Mouse (Mus musculus) cerebellum, postnatal 25 days (tissue): Measurements from ENCODE around the gene Cog8.
"Not testable (repeated sequence)": the region's sequence is repeated elsewhere in the genome, so short reads cannot be mapped to it uniquely, and the experiment has no call there.

Source experiments
- DNase-seq, 2 experiments: peaks; one replicate each; pipeline ENCODE4 v3.0.0; 2021; ENCODE audit warnings: mixed read lengths in 2 of 2

The Cog8 gene

GRCm38 (mm10) chr8:107040632-107041031, 15.9 kb downstream of the Cog8 start:
- no peak for DNase-seq

GRCm38 (mm10) chr8:107036626-107037025, 19.9 kb downstream of the Cog8 start:
- DNase-seq, result peak in 1 of 2 experiments; percentile 41

GRCm38 (mm10) chr8:107035641-107036040, 20.8 kb downstream of the Cog8 start:
- DNase-seq, result no peak

- DNase-seq, result not testable (repeated sequence)
Measured at GRCm38 (mm10) chr8:107033609-107034008, 22.9 kb downstream of the Cog8 start.

- DNase-seq, result no peak
Measured at GRCm38 (mm10) chr8:107031577-107032090, 24.9 kb downstream of the Cog8 start.

DNA sequence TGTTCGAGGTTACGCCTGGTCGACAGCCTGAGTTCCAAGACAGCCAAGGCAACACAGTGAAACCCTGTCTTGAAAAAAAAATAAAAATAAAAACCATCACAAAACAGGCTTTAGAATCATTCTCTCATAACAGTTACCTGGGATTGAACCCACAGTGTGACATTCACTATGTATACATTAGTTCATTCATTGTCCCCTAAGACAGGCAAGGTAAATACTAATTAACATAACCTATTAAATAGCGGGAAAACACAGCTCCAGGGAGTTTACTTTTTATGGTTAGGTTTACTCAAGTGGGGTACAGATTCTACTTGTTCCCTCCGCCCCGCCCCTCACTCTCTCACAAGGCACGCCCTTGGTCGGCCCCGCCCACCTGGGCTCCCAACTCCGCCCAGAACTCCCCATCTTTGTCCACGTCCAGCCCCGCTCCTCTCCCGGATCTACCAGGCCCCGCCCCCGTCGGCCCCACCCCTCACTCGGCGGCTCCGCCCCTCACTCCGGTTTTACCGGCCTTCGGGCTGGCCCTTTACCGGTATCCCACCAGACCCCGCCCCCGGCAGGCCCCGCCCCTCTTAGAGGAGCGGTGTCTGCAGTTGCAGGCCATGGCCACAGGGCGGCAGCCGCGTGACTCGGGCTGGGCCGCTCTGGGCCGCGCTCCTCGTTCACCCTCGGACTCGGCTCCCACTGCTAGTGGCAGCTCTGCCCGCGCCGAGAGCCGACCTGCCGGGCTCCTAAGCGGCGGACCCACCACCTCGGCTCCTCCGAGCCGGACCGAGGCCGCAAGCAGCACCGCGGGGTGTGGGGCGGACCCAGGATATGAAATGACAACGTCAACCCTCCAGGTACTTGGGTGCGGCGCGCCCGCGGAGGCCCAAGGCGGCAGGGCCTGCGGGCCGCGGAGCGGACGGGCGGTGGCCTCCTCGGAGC, 25.6 kb downstream of the Cog8 start, which contains the start of gene Vps4a:
TSS of gene Vps4a (plus strand) at position 573 of the 927 bp plus-strand sequence.
- peak; percentile 98 for DNase-seq

GRCm38 (mm10) chr8:107030058-107030457, 26.4 kb downstream of the Cog8 start:
- DNase-seq, result no peak

DNA sequence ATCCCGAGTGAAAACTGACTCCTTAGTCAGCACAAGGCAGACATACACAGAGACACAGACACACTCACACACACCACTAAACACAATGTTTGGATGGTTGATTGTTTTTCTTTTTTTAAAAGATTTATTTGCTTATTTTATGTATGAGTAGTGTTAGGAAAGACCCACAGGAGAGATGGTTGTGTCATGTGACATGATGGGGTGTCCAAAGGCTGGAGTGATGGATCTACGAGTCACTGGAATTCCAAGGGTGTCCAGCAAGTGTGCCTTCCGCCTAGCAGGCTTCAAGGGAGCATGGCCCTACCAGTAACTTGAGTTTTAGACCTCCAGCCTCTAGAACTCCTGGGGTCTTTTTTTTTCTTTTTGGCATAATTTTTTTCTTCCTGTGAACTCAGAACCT, 27.2 kb downstream of the Cog8 start:
- DNase-seq, result no peak

- no peak for DNase-seq
Measured at GRCm38 (mm10) chr8:107023479-107023878, 33.0 kb downstream of the Cog8 start.

DNA sequence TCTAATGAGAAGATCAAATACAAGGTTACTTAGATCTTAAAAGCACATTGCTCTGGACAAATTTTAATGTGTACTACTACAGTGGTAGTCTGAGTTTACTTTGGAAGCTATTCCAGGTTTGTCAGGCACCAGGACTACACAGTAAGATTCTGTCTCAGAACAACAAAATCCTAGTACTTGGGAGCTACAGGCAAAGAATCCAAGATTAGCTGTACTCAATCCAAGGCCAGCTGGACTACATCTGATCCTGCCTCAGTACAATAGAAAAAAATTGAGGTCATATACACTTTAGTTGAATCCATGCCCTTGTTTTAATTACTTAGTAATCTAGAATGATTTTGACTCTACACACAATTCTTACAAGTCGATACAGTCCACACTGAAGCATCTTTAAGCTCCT, 41.6 kb downstream of the Cog8 start:
- no peak for DNase-seq

- DNase-seq, result no peak
Measured at GRCm38 (mm10) chr8:107012666-107013065, 43.8 kb downstream of the Cog8 start.

GRCm38 (mm10) chr8:107007795-107008194, 48.7 kb downstream of the Cog8 start:
- DNase-seq, result no peak

DNA sequence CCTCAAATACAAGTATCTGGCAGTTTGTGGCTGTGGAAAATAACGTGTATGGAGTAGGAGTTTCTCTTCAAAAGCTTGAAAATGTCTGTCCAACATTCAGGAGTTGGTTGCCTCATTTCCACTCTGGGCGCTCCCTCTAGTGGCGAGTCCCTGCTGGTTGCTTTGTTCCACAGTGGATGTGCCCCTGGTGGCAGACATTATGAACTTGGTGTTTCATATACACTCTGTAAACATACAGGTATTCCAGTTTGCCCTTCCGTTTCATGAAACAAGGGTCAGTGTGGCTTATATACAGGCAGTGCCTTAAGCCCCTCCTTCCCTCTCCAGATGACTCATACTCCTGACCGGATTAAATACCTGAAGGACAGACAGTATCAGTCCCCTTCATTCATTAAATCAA, 54.0 kb downstream of the Cog8 start:
- peak; percentile 88 to 94 for DNase-seq

- DNase-seq, result no peak
Measured at GRCm38 (mm10) chr8:106999068-106999467, 57.4 kb downstream of the Cog8 start.

DNA sequence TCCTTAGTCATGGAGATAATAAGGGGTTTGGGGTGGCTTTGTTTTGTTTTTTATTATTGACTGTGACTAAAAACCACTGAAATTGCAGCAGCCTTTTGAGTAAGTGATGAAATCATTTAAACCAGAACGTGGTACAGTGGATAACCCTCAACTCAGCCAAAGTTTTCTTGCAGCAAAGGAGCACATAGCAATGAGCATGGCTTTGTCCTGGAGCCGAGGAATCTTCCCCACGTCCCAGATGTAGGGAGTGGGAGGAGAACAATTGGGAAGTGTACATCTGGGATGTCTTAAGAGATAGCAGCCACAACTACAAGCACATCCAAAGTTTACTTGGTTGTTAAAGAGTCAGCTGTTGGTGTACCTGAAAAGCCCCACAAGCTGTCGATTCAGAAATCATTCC, 59.1 kb downstream of the Cog8 start:
- DNase-seq, result no peak

GRCm38 (mm10) chr8:106996339-106996738, 60.1 kb downstream of the Cog8 start:
- DNase-seq, result not testable (repeated sequence)
